Mouse (Mus musculus) embryonic stem cell, embryonic (primary cell): Measurements from ENCODE around the gene Gm21983.

ENCODE experiments used
- CTCF ChIA-PET, 4 experiments: fragments of 300-600 bp in 2 of 4; fragments of 350-600 bp in 2 of 4; sonication (Branson Sonifier 250); formaldehyde crosslinking; loops; one replicate each; lab custom pipeline; 2022; ENCODE audit warnings: inconsistent platforms in 2 of 4; lab: Charles Lee
- POLR2A ChIA-PET, 4 experiments: fragments of 300-600 bp in 2 of 4; fragments of 350-600 bp in 2 of 4; sonication (Branson Sonifier 250); formaldehyde crosslinking; loops; one replicate each; lab custom pipeline; 2022; ENCODE audit warnings: antibody characterized with exemption in 4 of 4, inconsistent platforms in 1 of 4; lab: Charles Lee

Gene Gm21983

GRCm38 (mm10) chr7:27197634-27198033, 16.7 kb upstream of the Gm21983 start:
- ChIA-PET POLR2A (interaction anchor here (0.6 to 24.1 kb wide), 48 partner anchors 8 to 1443 kb away, joined by 3 to 554 read pairs (median 8); partner anchors contain the start of genes Coq8b (in 3 of the 4), Numbl (in 3 of the 4), Egln2 (in 2 of the 4) and Gm21983 (in 2 of the 4)), CTCF (interaction anchor here in 3 of 4 experiments (0.6 to 3.5 kb wide), 9 partner anchors 8 to 222 kb away, joined by 3 to 15 read pairs (median 4); no protein-coding TSS in a partner anchor)

GRCm38 (mm10) chr7:27197136-27197535, 16.2 kb upstream of the Gm21983 start:
- ChIA-PET CTCF (interaction anchor here in 3 of 4 experiments (0.6 to 3.5 kb wide), 7 partner anchors 8 to 232 kb away, joined by 3 to 15 read pairs (median 6); partner anchors contain the start of gene Coq8b (in 1 of the 3)), POLR2A (interaction anchor here (0.6 to 24.1 kb wide), 48 partner anchors 9 to 1443 kb away, joined by 3 to 554 read pairs (median 12); partner anchors contain the start of genes Coq8b (in 2 of the 4), Egln2 (in 2 of the 4), Gm21983 (in 2 of the 4) and Hnrnpul1 (in 2 of the 4))

- ChIA-PET CTCF (interaction anchor here in 3 of 4 experiments (0.6 to 3.5 kb wide), 14 partner anchors 11 to 296 kb away, joined by 3 to 15 read pairs (median 5); partner anchors contain the start of genes Coq8b (in 1 of the 3), Egln2 (in 1 of the 3) and Rab4b (in 1 of the 3)), POLR2A (interaction anchor here (0.5 to 24.1 kb wide), 134 partner anchors 8 to 1786 kb away, joined by 3 to 554 read pairs (median 5); partner anchors contain the start of genes Coq8b (in 3 of the 4), Egln2 (in 3 of the 4), Itpkc (in 3 of the 4) and Numbl (in 3 of the 4))
Observed at GRCm38 (mm10) chr7:27195681-27196611, 15.1 kb upstream of the Gm21983 start, which contains the start of the genes BC024978 and Snrpa. Gene BC024978, plus strand, starts transcription at chr7:27195781. Gene Snrpa, minus strand, starts transcription at chr7:27196271.

- ChIA-PET POLR2A (interaction anchor here in 3 of 4 experiments (0.6 to 24.1 kb wide), 22 partner anchors 6 to 1157 kb away, joined by 3 to 554 read pairs (median 4); partner anchors contain the start of genes Rab4b (in 3 of the 3), Egln2 (in 2 of the 3), Gm21983 (in 2 of the 3) and Mia (in 2 of the 3)), CTCF (interaction anchor here in 1 of 4 experiments (0.6 kb wide), 2 partner anchors 24 to 1672 kb away, joined by 3 to 4 read pairs; no protein-coding TSS in a partner anchor)
Observed at GRCm38 (mm10) chr7:27193731-27194130, 12.8 kb upstream of the Gm21983 start.

- CTCF ChIA-PET: interaction anchor here in 2 of 4 experiments (0.8 to 1.5 kb wide), 2 partner anchors 14 to 84 kb away, joined by 3 read pairs; partner anchors contain the start of gene Rab4b (in 1 of the 2)
Observed at GRCm38 (mm10) chr7:27192434-27192833, 11.5 kb upstream of the Gm21983 start.

GRCm38 (mm10) chr7:27189271-27189931, 8.5 kb upstream of the Gm21983 start:
- POLR2A ChIA-PET: interaction anchor here (0.5 to 24.1 kb wide), 63 partner anchors 4 to 1831 kb away, joined by 3 to 554 read pairs (median 5); partner anchors contain the start of genes Coq8b (in 3 of the 4), Egln2 (in 3 of the 4), Rab4b (in 3 of the 4) and BC024978 (in 2 of the 4)
- CTCF ChIA-PET: interaction anchor here (0.5 to 3.3 kb wide), 66 partner anchors 8 to 1469 kb away, joined by 3 to 53 read pairs (median 4); partner anchors contain the start of genes Egln2 (in 3 of the 4), Mia (in 3 of the 4), Rab4b (in 3 of the 4) and Coq8b (in 2 of the 4)

More at GRCm38 (mm10) chr7:27192434-27192833, 11.5 kb upstream of the Gm21983 start:
- POLR2A ChIA-PET: interaction anchor here in 3 of 4 experiments (0.7 to 24.1 kb wide), 16 partner anchors 7 to 181 kb away, joined by 3 to 554 read pairs (median 4); partner anchors contain the start of genes Gm21983 (in 2 of the 3), Mia (in 2 of the 3), Rab4b (in 2 of the 3) and BC024978 (in 1 of the 3)

GRCm38 (mm10) chr7:27185986-27186385, 5.1 kb upstream of the Gm21983 start:
- ChIA-PET POLR2A (interaction anchor here (0.7 to 18.7 kb wide), 24 partner anchors 8 to 209 kb away, joined by 3 to 554 read pairs (median 4); partner anchors contain the start of genes BC024978 (in 4 of the 4), Snrpa (in 4 of the 4), Itpkc (in 3 of the 4) and Coq8b (in 2 of the 4)), CTCF (interaction anchor here (0.6 to 2.5 kb wide), 10 partner anchors 21 to 1457 kb away, joined by 3 to 14 read pairs (median 4); partner anchors contain the start of genes Coq8b (in 1 of the 4), Itpkc (in 1 of the 4) and Numbl (in 1 of the 4))

- ChIA-PET CTCF (interaction anchor here (0.6 to 2.5 kb wide), 17 partner anchors 10 to 1978 kb away, joined by 3 to 14 read pairs (median 3); partner anchors contain the start of genes BC024978 (in 1 of the 4), Coq8b (in 1 of the 4) and Numbl (in 1 of the 4)), POLR2A (interaction anchor here in 3 of 4 experiments (0.6 to 18.7 kb wide), 16 partner anchors 9 to 1192 kb away, joined by 3 to 554 read pairs (median 8); partner anchors contain the start of genes BC024978 (in 3 of the 3), Snrpa (in 3 of the 3), Egln2 (in 2 of the 3) and Coq8b (in 1 of the 3))
Observed at GRCm38 (mm10) chr7:27184964-27185363, 4.1 kb upstream of the Gm21983 start.

GRCm38 (mm10) chr7:27182498-27182897, 1.6 kb upstream of the Gm21983 start:
- POLR2A ChIA-PET: interaction anchor here (0.8 to 18.7 kb wide), 17 partner anchors 8 to 103 kb away, joined by 3 to 554 read pairs (median 11); partner anchors contain the start of genes BC024978 (in 4 of the 4), Snrpa (in 4 of the 4), Egln2 (in 2 of the 4) and Coq8b (in 1 of the 4)
- CTCF ChIA-PET: interaction anchor here in 3 of 4 experiments (0.8 to 1.2 kb wide), 4 partner anchors 22 to 48 kb away, joined by 3 to 6 read pairs (median 4); no protein-coding TSS in a partner anchor

- ChIA-PET CTCF (interaction anchor here in 2 of 4 experiments (0.6 to 4.8 kb wide), 7 partner anchors 9 to 311 kb away, joined by 3 to 54 read pairs (median 4); no protein-coding TSS in a partner anchor), POLR2A (interaction anchor here in 3 of 4 experiments (0.6 to 18.7 kb wide), 20 partner anchors 13 to 1411 kb away, joined by 3 to 554 read pairs (median 10); partner anchors contain the start of genes BC024978 (in 3 of the 3), Egln2 (in 3 of the 3), Snrpa (in 3 of the 3) and Coq8b (in 1 of the 3))
Observed at GRCm38 (mm10) chr7:27180036-27180435, 850 bp downstream of the Gm21983 start.

GRCm38 (mm10) chr7:27179217-27179918, 1.5 kb downstream of the Gm21983 start:
- ChIA-PET POLR2A (interaction anchor here in 3 of 4 experiments (0.6 to 18.7 kb wide), 48 partner anchors 10 to 1536 kb away, joined by 3 to 554 read pairs (median 8); partner anchors contain the start of genes BC024978 (in 3 of the 3), Egln2 (in 3 of the 3), Snrpa (in 3 of the 3) and Coq8b (in 2 of the 3)), CTCF (interaction anchor here (0.6 to 4.8 kb wide), 25 partner anchors 10 to 258 kb away, joined by 3 to 54 read pairs (median 4); partner anchors contain the start of genes BC024978 (in 1 of the 4), Coq8b (in 1 of the 4), Egln2 (in 1 of the 4) and Snrpa (in 1 of the 4))

- ChIA-PET POLR2A (interaction anchor here (0.6 to 18.7 kb wide), 74 partner anchors 8 to 1952 kb away, joined by 3 to 554 read pairs (median 4); partner anchors contain the start of genes BC024978 (in 3 of the 4), Egln2 (in 3 of the 4), Snrpa (in 3 of the 4) and Coq8b (in 2 of the 4)), CTCF (interaction anchor here (0.6 to 4.8 kb wide), 39 partner anchors 10 to 261 kb away, joined by 3 to 54 read pairs (median 5); partner anchors contain the start of genes BC024978 (in 1 of the 4), Coq8b (in 1 of the 4), Egln2 (in 1 of the 4) and Itpkc (in 1 of the 4))
Observed at GRCm38 (mm10) chr7:27178324-27179216, 2.3 kb downstream of the Gm21983 start, which contains the start of gene Rab4b. Gene Rab4b, minus strand, starts transcription at chr7:27178896.

GRCm38 (mm10) chr7:27177942-27178323, 3.0 kb downstream of the Gm21983 start:
- CTCF ChIA-PET: interaction anchor here (0.8 to 4.8 kb wide), 26 partner anchors 11 to 155 kb away, joined by 3 to 54 read pairs (median 6); partner anchors contain the start of genes BC024978 (in 1 of the 4), Coq8b (in 1 of the 4), Egln2 (in 1 of the 4) and Snrpa (in 1 of the 4)
- POLR2A ChIA-PET: interaction anchor here (0.6 to 18.7 kb wide), 58 partner anchors 8 to 1951 kb away, joined by 3 to 554 read pairs (median 6); partner anchors contain the start of genes BC024978 (in 3 of the 4), Egln2 (in 3 of the 4), Snrpa (in 3 of the 4) and Itpkc (in 2 of the 4)
